Mouse (Mus musculus): ENCODE measurements around the gene Sobp.

Sobp gene

DNA sequence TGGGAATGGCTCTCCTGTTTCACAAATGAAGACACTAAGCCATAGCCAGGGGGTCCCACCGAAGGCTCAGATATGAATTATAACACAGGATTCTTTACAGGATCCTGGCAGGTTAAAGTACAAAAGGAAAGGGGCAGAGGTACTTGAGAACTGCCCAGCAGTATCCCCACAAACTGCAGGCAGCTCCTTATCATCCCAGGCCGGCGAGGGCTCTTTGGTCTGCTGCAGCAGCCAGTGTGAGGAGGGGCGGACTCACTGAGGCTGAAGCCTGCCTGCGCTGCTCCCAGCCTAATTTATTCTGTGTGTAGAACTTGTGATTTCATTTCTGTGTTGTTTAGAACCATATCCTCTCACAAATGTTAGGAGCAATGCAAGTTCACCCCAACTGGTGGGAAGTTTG is 79.8 kb downstream of the Sobp start:
- Histone ChIP-seq H3K27me3 (ENCODE audit: insufficient read depth, low read length) (peaks cover 9% of the 10 kb centered on the region; the same call in 1 of the 2 replicates), H3K9me3 (ENCODE audit: low read length) (peaks cover 4% of the 10 kb centered on the region), H3K36me3 (ENCODE audit: insufficient read depth, low read length) (no peaks in the 10 kb centered on the region), H3K4me1 (replicated peaks; ENCODE audit: low read depth, low read length) (peaks cover 17% of the 10 kb centered on the region), H3K4me3 (replicated peaks; ENCODE audit: low read length) (no peak overlapping the region)
- TF ChIP-seq POU5F1 (IDR thresholded peaks at IDR 0.05; ENCODE audit: borderline replicate concordance, low read length) (no peak), NANOG (IDR thresholded peaks at IDR 0.05; ENCODE audit: borderline replicate concordance, low read length) (no peak), CTCF (conservative IDR thresholded peaks at IDR 0.05; ENCODE audit: low read length) (no peak)

DNA sequence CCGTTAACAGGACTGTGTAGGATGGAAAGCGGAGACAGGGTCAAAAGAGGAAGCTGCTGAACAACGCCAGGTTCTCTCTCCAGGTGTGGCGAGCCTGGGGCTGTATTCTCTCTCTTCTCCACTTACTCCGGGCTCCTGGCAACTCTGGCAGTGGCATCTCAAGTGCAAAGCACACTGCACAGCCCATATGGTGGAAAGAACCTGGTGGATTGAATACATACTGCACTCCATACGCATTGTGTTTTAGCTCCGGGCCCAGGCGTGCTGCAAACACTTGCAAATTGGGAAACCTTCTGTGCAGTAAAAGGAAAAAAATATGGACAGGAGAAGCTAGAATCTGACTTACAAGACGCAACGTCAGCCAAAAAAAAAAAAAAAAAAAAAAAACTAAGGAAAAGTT is 80.9 kb downstream of the Sobp start:
- no peaks in the 10 kb centered on the region for H3K36me3 ChIP-seq (ENCODE audit: insufficient read depth, low read length)
- H3K4me3 ChIP-seq (replicated peaks; ENCODE audit: low read length): no peak overlapping the region
- peaks cover 17% of the 10 kb centered on the region for H3K4me1 ChIP-seq (replicated peaks; ENCODE audit: low read depth, low read length)
- peaks cover 13% of the 10 kb centered on the region for H3K9me3 ChIP-seq (ENCODE audit: low read length)
- no peak for TF ChIP-seq POU5F1 (IDR thresholded peaks at IDR 0.05; ENCODE audit: borderline replicate concordance, low read length)
- TF ChIP-seq NANOG (IDR thresholded peaks at IDR 0.05; ENCODE audit: borderline replicate concordance, low read length): no peak
- no peak for TF ChIP-seq CTCF (conservative IDR thresholded peaks at IDR 0.05; ENCODE audit: low read length)
- H3K27me3 ChIP-seq (ENCODE audit: insufficient read depth, low read length): peaks cover 9% of the 10 kb centered on the region; the same call in 1 of the 2 replicates

DNA sequence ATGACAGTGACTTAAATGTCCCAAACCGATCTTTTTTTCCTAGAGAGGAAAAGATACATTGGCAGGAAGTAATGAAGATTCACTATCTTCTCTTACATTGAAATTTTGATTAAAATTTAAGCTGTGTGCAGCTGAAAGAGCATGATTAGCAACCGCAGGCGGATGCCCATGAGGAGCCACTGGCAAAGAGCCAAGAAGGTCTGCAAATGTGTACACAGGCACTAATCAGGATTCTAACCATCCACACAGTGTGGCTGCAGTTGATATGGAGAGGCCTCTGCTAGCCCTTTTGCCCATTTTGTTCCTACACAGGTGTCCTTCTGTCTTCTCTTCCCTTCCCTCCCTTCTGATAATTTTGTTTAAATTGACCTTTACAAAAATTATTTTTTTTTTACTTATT is 84.3 kb downstream of the Sobp start:
- Histone ChIP-seq H3K4me1 (replicated peaks; ENCODE audit: low read depth, low read length) (peaks cover 17% of the 10 kb centered on the region), H3K27me3 (ENCODE audit: insufficient read depth, low read length) (no peaks in the 10 kb centered on the region), H3K36me3 (ENCODE audit: insufficient read depth, low read length) (no peaks in the 10 kb centered on the region), H3K4me3 (replicated peaks; ENCODE audit: low read length) (no peak overlapping the region), H3K9me3 (ENCODE audit: low read length) (peaks cover 17% of the 10 kb centered on the region)
- TF ChIP-seq CTCF (conservative IDR thresholded peaks at IDR 0.05; ENCODE audit: low read length): no peak
- TF ChIP-seq NANOG (IDR thresholded peaks at IDR 0.05; ENCODE audit: borderline replicate concordance, low read length): no peak
- no peak for TF ChIP-seq POU5F1 (IDR thresholded peaks at IDR 0.05; ENCODE audit: borderline replicate concordance, low read length)

DNA sequence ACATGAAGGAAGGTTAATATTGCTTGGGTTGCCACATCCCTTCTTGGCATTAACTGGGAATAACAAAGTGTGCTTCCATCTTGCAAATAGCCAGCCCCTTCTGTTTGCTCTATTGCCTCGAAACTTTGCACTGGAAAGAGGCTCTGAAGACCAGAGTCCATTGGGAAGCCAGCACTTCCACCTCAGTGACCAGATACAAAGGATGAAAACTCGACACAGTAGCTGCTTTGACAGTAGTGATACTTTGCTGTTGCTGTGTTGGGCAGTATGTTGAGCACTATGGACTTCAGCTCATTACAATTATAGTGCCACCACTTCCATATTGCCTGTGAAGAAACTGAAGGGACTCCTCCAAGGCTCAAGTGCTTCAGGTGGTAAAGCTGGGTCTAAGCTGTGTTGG is 86.9 kb downstream of the Sobp start:
- peaks cover 17% of the 10 kb centered on the region for H3K9me3 ChIP-seq (ENCODE audit: low read length)
- no peak for TF ChIP-seq NANOG (IDR thresholded peaks at IDR 0.05; ENCODE audit: borderline replicate concordance, low read length)
- no peak for TF ChIP-seq POU5F1 (IDR thresholded peaks at IDR 0.05; ENCODE audit: borderline replicate concordance, low read length)
- 0 out of 2 replicates have a peak, but pooled peaks cover under 1% of the 10 kb centered on the region for H3K4me1 ChIP-seq (replicated peaks; ENCODE audit: low read depth, low read length)
- H3K4me3 ChIP-seq (replicated peaks; ENCODE audit: low read length): no peak overlapping the region
- no peaks in the 10 kb centered on the region for H3K36me3 ChIP-seq (ENCODE audit: insufficient read depth, low read length)
- H3K27me3 ChIP-seq (ENCODE audit: insufficient read depth, low read length): peaks cover 6% of the 10 kb centered on the region; the same call in 1 of the 2 replicates

DNA sequence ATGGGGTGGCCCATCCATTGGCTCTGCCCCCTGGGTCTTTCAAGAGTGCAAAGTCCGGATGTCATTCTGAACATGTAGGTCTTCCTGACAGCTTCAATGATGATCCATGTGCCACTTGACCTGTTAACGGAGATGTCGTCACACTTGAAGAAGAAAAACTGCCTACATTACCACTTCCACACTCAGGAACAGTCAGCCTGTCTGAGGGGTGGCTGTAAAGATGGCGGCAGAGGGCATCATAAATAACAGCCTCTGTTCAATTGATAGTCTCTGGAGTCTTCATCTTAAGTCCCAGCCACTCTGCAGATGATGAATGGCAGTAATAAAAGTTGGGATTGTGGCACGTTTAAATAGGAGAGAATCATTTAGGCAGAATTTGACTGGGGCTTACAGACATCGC is 87.4 kb downstream of the Sobp start:
- Histone ChIP-seq H3K4me1 (replicated peaks; ENCODE audit: low read depth, low read length) (no peaks in the 10 kb centered on the region), H3K36me3 (ENCODE audit: insufficient read depth, low read length) (no peaks in the 10 kb centered on the region), H3K4me3 (replicated peaks; ENCODE audit: low read length) (no peak overlapping the region), H3K27me3 (ENCODE audit: insufficient read depth, low read length) (peaks cover 7% of the 10 kb centered on the region; the same call in 1 of the 2 replicates), H3K9me3 (ENCODE audit: low read length) (peaks cover 17% of the 10 kb centered on the region)
- TF ChIP-seq POU5F1 (IDR thresholded peaks at IDR 0.05; ENCODE audit: borderline replicate concordance, low read length): no peak
- TF ChIP-seq CTCF (conservative IDR thresholded peaks at IDR 0.05; ENCODE audit: low read length): no peak
- TF ChIP-seq NANOG (IDR thresholded peaks at IDR 0.05; ENCODE audit: borderline replicate concordance, low read length): no peak

DNA sequence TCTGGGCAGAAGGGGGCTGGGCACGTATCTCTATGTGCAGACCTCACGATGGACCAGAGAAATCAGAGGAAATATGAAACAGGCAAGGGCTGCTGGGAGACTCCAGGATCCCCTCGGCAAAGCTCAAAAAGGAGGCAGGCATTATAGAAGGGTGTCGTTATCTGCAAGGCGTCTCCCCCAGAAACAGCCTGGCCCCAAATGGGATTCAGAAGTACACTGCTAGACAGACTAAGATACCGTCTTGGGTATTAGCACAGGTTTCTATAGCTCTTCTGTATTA is 90.3 kb downstream of the Sobp start:
- peaks cover 13% of the 10 kb centered on the region for H3K27me3 ChIP-seq (ENCODE audit: insufficient read depth, low read length)
- no peaks in the 10 kb centered on the region for H3K4me1 ChIP-seq (replicated peaks; ENCODE audit: low read depth, low read length)
- no peak for TF ChIP-seq POU5F1 (IDR thresholded peaks at IDR 0.05; ENCODE audit: borderline replicate concordance, low read length)
- peaks cover 8% of the 10 kb centered on the region for H3K9me3 ChIP-seq (ENCODE audit: low read length)
- H3K36me3 ChIP-seq (ENCODE audit: insufficient read depth, low read length): no peaks in the 10 kb centered on the region
- no peak overlapping the region for H3K4me3 ChIP-seq (replicated peaks; ENCODE audit: low read length)

DNA sequence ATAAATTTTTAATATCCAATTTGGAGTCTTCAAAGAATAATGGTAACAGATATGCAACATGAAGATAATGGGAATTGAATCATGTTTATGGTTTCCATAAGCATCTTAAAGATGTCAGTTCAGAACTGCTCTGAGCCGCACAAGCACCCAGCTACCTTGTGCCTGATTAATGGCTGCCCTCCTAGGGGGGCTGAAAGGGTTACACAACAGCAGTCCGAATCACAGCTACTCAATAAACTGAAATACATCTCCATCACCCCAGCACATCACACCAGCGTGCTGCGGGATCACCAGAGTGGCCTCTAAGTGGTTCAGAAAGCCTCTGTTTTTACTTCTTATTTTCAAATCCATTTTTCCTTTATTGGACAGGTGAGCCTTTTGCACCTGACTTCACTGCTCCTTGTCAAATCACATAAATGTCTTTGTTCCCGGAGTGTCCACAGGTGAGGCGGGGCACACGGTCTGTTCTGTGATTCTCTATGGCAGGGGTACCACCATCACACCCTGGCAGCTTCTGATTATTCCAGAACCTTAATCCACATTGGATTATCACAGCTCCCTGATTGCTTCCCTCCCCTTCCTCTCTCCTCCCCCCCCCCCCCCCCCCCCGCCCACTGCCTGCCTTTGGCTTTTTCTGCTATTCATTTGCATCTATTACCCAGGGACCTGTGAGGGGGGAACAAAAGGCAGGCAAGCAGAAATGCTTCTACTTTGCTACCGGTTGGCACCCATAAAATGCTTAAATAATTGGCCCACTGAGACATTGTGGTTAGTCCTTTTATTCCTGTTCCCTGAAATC is 90.8 kb downstream of the Sobp start:
- H3K4me3 ChIP-seq (replicated peaks; ENCODE audit: low read length): no peak overlapping the region
- H3K36me3 ChIP-seq (ENCODE audit: insufficient read depth, low read length): no peaks in the 10 kb centered on the region
- no peaks in the 10 kb centered on the region for H3K4me1 ChIP-seq (replicated peaks; ENCODE audit: low read depth, low read length)
- TF ChIP-seq POU5F1 (IDR thresholded peaks at IDR 0.05; ENCODE audit: borderline replicate concordance, low read length): no peak
- no peak for TF ChIP-seq NANOG (IDR thresholded peaks at IDR 0.05; ENCODE audit: borderline replicate concordance, low read length)
- TF ChIP-seq CTCF (conservative IDR thresholded peaks at IDR 0.05; ENCODE audit: low read length): no peak
- peaks cover 13% of the 10 kb centered on the region for H3K27me3 ChIP-seq (ENCODE audit: insufficient read depth, low read length)
- peaks cover 4% of the 10 kb centered on the region; the same call in 1 of the 2 replicates for H3K9me3 ChIP-seq (ENCODE audit: low read length)

DNA sequence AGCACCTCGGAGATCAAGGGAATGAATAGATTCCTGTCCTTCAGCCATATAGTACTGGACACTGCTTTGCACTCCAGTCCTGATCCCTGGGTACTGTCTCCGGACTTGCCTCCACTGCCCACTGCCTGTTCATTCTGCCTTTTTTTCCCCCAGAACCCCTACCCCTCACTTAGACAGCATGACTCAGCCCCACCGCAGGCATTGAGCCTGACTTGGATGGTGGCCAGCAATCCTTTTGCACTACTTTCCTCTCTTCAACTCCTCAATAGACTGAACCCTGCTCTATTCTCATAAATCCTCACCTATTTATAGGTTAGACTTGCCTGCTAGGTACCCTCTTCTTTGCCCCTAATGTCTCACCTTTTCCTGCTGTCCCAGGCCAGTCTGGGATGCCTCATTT is 93.0 kb downstream of the Sobp start:
- no peaks in the 10 kb centered on the region; the same call in 1 of the 2 replicates for H3K9me3 ChIP-seq (ENCODE audit: low read length)
- H3K4me3 ChIP-seq (replicated peaks; ENCODE audit: low read length): no peak overlapping the region
- peaks cover 13% of the 10 kb centered on the region for H3K27me3 ChIP-seq (ENCODE audit: insufficient read depth, low read length)
- TF ChIP-seq CTCF (conservative IDR thresholded peaks at IDR 0.05; ENCODE audit: low read length): no peak
- TF ChIP-seq NANOG (IDR thresholded peaks at IDR 0.05; ENCODE audit: borderline replicate concordance, low read length): no peak
- no peak for TF ChIP-seq POU5F1 (IDR thresholded peaks at IDR 0.05; ENCODE audit: borderline replicate concordance, low read length)
- no peaks in the 10 kb centered on the region for H3K4me1 ChIP-seq (replicated peaks; ENCODE audit: low read depth, low read length)
- H3K36me3 ChIP-seq (ENCODE audit: insufficient read depth, low read length): no peaks in the 10 kb centered on the region
